Mouse (Mus musculus): Measurements from ENCODE around the gene Nkx2-1. TPM values are rescaled to one million over a fixed set of nuclear protein-coding genes. Genes with fewer than 3 reads are reported as not detected.

Nkx2-1 gene
- polyA plus RNA-seq, 1 experiment from 2014 or later, result not detected

Other genes starting within 250 kb of the Nkx2-1 start
- 35.5 and 37.7 TPM in 2 replicates for gene Mbip, start 191.0 kb downstream of the Nkx2-1 start, polyA plus RNA-seq (2015; fragmentation: Nextera tagmentation; extraction: Ambion mirVana)
- not detected in 2 replicates for gene Nkx2-9, start 76.4 kb upstream of the Nkx2-1 start, polyA plus RNA-seq (2015; fragmentation: Nextera tagmentation; extraction: Ambion mirVana)
- gene Pax9, start 154.9 kb upstream of the Nkx2-1 start, polyA plus RNA-seq (2015; fragmentation: Nextera tagmentation; extraction: Ambion mirVana), result 7.6 and 11.7 TPM in 2 replicates

Data from embryonic facial prominence, embryonic 15.5 days (tissue).